Mouse (Mus musculus): ENCODE results near the gene Smim8. TPM values are rescaled to one million over a fixed set of nuclear protein-coding genes. Genes with fewer than 3 reads are reported as not detected.

Smim8 gene
- polyA plus RNA-seq, 1 experiment from 2014 or later = 56.2 TPM

Other genes starting within 250 kb of the Smim8 start
- gene Akirin2, start 227.5 kb downstream of the Smim8 start, polyA plus RNA-seq (2015; fragmentation: Nextera tagmentation; extraction: Ambion mirVana) = 64.2 and 82.8 TPM in 2 replicates
- 91.7 and 97.2 TPM in 2 replicates for gene Orc3, start 163.5 kb downstream of the Smim8 start, polyA plus RNA-seq (2015; fragmentation: Nextera tagmentation; extraction: Ambion mirVana)
- gene Rars2, start 163.5 kb downstream of the Smim8 start, polyA plus RNA-seq (2015; fragmentation: Nextera tagmentation; extraction: Ambion mirVana) = 68.7 TPM in 2 replicates
- 49.9 and 53.6 TPM in 2 replicates for gene Slc35a1, start 91.0 kb downstream of the Smim8 start, polyA plus RNA-seq (2015; fragmentation: Nextera tagmentation; extraction: Ambion mirVana)
- 1.4 and 1.6 TPM in 2 replicates for gene Cfap206, start 48.2 kb downstream of the Smim8 start, polyA plus RNA-seq (2015; fragmentation: Nextera tagmentation; extraction: Ambion mirVana)
- not detected in 2 replicates for gene Gm136, start 22.2 kb downstream of the Smim8 start, polyA plus RNA-seq (2015; fragmentation: Nextera tagmentation; extraction: Ambion mirVana)
- 34.8 and 37.9 TPM in 2 replicates for gene Zfp292, start 104.5 kb upstream of the Smim8 start, polyA plus RNA-seq (2015; fragmentation: Nextera tagmentation; extraction: Ambion mirVana)
- gene Cga, start 115.4 kb upstream of the Smim8 start, polyA plus RNA-seq (2015; fragmentation: Nextera tagmentation; extraction: Ambion mirVana) = not detected in 2 replicates

Measured in forebrain, embryonic 13.5 days (tissue).